Mouse (Mus musculus): ENCODE data around the gene Tmem184c. TPM values are rescaled to one million over a fixed set of nuclear protein-coding genes. Genes with fewer than 3 reads are reported as not detected.

Tmem184c gene
- total RNA-seq (2021): 10 to 100 TPM; 14.4 to 15.4 TPM
- long read RNA-seq, experiment 1, transcript Tmem184c-201 (10 exons, 2,678 nt): major isoform, 28 of 33 reads
- long read RNA-seq, experiment 1, partial matches to known transcripts: 2 of 33 reads
- long read RNA-seq, experiment 1, other reads (novel, unspliced or antisense): 3 of 33 reads
- long read RNA-seq, experiment 2, transcript Tmem184c-201 (10 exons, 2,678 nt): major isoform, 21 of 25 reads
- long read RNA-seq, experiment 2, partial matches to known transcripts: 0 of 25 reads
- long read RNA-seq, experiment 2, other reads (novel, unspliced or antisense): 4 of 25 reads

DNA sequence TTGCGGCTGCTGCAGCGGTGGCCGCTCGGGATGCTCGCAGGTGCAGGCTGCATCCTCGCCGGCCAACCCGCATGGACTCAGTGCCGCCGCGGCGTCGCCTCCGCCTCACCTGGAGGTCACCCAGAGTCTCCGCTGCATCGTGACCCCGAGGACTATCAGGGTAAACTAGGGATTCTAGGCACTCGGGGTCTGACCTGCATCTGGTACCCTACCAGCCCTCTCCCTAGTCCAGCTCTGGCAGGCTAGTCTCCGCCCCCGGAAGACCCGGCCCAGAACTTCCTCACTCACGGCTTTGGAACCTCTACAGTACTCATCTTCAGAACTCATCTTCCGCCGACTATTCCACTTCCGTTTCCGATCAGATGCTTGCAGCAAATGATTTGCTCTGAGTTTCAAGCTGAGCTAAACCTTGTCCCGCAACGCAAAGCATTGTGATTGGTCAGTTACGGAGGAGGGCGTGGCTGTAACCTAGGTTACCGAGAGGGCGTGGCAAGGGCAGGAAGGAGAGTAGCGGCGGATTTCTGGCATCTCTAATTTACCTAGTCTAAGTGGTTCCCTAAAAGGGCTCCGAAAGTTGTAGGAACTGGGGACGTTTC is at the start of gene Tmem184c:
Gene Tmem184c, minus strand, starts transcription at position 325 of the 596 bp plus-strand sequence.
- DNase-seq: peak; percentile 93 to 99
- intact Hi-C loops (cut with DNase I): no loop called here

DNA sequence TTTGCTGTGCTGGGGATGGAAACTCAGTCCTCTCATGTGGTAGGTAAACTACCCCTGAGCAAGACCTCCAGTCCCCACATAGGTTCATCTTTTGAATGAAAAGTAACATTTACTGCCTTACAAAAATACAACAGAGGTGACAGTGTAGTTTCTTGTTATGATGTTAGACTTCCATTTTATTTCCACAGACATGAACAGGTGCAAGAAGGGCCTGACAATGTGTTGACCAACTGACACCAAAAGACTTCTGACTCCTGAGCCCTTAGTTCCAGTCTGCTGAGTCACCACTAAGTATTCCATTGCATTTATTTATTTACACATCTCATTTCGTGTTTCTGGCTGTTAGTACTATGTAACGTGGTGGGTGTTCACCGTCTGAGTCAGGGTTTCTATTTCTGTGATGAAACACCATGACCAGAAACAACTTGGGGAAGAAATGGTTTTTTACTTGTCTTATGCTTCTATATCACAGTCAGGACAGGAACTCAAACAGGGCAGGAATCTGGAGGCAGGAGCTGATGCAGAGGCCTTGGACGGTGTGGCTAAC is 49.1 kb upstream of the Tmem184c start:
- DNase-seq: no peak
- intact Hi-C loops (cut with DNase I): no loop called here

DNA sequence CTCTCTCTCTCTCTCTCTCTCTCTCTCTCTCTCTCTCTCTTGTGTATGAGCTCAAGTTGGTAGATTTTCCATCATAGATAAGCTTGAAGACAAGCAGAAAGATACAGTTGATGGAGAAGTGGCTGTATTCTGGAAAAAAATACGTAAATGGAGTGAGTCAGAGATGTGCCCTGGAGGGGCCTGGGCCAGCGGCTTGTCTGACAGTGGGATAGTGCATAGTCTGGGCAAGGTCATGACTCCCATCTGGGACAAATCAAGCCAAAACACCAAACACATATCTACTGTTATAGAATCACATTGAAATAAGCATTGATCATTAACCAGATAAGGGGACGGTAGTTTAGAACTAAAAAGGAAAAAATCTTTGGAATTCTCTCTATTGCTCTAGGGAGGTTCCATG is 47.9 kb upstream of the Tmem184c start:
- intact Hi-C loops (cut with DNase I): no loop called here
- DNase-seq: no peak

DNA sequence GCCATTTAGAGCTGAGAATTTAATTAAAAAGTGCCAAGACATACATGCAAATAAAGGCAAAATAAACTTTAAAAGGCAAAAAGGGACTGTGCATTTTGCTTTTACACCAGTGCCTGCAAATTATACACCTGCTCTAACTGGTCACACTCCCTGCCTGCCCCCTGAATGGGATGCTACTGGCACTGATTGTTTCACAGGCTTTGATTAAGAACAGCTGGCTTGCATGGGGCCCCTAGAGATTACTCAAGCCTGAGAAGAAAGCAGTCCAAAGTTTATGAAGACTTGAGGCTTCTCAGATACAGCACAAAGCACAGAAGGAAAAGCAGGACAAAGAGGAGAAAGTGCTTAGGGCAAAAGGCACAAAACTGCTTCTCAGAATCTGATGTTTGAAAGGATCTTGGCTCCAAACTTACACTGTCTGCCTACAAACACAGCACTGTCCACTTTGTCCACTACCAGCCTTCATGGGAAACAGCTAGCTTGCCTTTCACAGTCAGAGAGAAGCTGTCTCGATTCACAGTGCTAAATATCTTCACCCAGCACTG is 40.2 kb upstream of the Tmem184c start:
- no peak for DNase-seq
- intact Hi-C loops (cut with DNase I): no loop called here

DNA sequence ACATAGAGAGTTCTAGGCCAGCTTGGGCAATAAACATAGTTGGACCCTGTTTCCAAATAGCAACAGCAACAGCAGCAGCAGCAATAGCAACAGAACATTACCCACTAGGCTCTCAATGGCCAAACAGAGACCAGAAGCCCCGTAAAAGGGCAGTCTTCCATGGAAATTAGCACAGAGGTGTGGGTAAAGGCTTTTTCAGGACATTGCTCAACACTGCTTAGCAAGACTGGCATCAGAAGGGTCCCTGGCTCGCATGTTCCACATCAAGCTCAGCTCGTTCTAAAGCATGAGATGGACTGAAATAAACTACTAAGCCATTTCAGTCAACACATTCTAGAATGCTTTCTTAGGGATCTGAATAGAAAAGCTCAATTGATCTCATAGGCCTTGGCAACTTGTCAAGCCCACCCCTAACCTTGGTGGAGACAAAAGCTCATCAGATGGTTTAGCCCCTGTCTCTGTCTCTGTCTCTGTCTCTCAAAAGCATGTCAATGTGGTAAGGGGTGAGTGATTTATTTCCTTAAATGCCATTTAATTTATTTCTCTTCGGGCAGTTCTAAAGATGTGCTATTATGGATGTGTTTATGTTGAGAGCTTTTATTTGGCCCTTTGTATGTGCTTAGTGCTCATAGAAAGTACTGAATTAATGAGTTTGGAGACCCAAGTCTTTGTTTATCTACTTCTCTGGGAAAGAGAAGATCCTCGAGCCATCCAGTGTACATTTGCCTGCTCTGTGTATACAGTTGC is 29.8 kb upstream of the Tmem184c start:
- intact Hi-C loops (cut with DNase I): no loop called here
- no peak for DNase-seq

DNA sequence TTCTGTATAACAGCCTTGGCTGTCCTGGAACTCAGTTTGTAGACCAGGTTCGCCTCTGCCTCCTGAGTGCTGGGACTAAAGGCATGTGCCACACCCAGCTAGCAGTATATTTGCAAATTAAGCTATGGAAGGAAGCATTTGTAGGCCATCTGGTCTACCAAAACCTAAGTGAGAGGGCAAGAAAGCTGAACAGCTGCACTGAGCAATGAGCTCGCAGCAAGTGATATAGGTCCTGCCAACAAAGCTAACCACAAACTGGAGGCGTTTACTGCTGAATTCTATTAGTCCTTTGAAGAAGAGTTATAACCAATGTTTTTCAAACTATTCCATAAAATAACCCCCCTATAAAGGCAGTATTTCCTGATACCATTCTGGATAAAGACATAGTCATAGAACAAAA is 27.1 kb upstream of the Tmem184c start:
- intact Hi-C loops (cut with DNase I): loop anchor here (10.0 kb wide), 1 partner anchor 487 kb away; no protein-coding TSS in a partner anchor
- no peak for DNase-seq

DNA sequence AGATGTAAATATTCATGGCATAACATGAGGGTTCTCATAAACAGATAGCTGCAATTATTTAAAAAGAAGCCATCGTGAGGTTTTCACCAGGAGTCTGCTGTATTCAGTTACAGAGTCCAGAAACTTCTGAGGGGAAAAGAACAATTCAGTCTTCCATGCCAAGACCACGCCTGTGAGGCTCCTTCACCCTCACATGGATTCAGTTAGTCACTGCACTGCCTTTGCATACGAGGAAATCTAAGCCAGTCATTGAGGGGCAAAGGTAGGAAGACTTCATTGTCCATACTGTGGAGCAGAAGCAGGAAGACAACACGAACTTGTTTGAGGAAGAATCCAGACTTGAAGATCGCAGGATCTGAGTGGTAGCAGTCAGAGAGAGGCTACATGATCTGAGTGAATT is 23.5 kb upstream of the Tmem184c start:
- intact Hi-C loops (cut with DNase I): loop anchor here (5.0 to 10.0 kb wide), 2 partner anchors 413 to 491 kb away; no protein-coding TSS in a partner anchor
- no peak for DNase-seq

DNA sequence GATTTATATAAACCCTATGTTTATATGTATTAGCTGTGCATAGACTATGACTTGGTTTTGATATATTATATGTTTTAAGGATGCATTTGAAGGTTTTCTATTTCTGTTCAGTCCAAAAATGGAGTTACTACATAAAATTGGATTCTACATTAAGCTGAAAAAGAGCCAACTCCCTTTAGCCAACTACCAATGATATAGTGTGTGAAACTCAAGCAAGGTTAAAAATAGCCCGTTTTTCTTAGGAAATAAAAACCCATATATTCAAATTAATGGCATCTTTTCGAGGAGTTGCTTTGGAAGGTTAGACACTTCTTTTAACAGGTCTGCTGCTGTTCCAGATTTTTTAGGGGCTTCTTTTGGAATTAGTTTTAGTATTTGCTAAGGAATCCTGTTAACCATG is 22.7 kb upstream of the Tmem184c start:
- intact Hi-C loops (cut with DNase I): loop anchor here (5.0 to 10.0 kb wide), 2 partner anchors 414 to 492 kb away; no protein-coding TSS in a partner anchor
- DNase-seq: no peak

DNA sequence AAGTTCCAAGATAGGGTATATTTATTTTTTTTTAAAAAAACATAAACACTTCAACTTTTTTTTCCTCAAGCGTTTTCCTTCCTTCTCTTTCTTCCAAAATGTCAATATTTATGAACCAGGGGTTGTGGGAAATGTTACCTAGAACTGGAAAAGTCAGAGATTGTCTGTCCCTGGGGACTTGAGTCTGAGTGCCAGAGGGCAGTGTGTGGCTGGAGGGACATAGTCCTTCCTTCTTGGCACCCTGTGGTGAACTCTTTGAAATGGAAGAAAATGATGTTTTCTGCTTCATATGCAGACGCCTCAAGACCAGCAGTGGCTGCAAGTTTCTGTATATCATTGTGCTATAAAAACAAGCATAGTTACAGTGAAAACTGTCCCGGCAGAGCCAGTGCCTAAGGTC is 20.2 kb upstream of the Tmem184c start:
- peak in 1 of 2 experiments; percentile 7 for DNase-seq
- intact Hi-C loops (cut with DNase I): loop anchor here (2.0 to 10.0 kb wide), 3 partner anchors 376 to 494 kb away; no protein-coding TSS in a partner anchor

DNA sequence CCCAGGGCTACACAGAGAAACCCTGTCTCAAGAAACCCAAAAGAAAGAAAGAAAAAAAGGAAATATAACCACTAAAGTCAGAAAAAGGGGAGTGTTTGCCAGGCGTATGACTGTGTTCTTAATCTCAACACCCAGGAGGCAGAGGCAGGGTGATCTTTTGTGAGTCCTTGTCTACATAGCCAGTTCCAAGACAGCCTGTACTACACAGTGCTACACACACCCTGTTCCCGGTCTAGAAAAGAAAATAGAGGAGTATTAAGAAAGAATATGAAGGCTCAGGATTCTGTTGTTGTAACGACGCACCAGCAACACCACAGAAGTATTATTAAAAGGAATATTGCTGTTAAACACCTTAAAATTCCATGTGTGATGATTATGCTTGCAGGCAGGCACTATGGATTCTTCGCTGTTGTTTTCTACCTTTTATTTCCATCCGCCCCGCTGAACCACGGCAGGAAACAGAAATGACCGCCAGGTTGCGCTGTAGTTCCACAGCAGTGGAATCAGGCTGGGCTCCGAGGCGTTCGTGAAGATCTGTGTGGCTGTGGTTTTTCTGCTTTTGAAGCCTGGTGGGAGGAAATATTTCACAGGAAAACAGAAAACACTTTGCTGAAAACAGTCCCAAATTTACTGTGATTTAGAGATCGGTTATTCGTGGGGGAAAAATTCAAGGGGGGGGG is 19.5 kb upstream of the Tmem184c start:
- intact Hi-C loops (cut with DNase I): loop anchor here (2.0 to 10.0 kb wide), 3 partner anchors 377 to 495 kb away; no protein-coding TSS in a partner anchor
- peak; percentile 84 to 92 for DNase-seq

DNA sequence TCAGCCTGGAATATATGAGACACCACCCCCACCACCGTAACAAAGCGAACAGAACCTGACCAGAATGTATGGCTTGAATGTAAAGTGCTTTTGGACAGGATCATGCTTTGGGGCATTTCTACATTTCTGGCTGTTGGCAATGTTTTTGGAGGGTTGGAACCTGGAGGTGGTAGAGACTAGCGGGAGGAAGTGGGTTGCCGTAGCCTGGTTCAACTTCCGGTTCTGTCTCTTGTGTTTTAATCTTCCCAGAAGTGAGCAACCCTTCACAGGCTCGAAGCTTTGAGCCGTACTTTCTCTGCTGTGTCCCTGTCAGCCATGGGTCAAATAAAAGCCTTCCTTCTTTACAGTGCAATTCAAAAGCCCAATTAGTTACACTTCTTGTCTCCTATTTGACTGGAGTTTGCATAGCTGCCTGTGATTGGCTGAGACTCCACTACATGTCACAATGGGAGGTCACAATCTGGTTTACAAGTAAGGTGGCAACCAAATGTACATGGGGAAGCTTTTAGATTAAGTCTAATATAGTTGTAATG is 13.2 kb upstream of the Tmem184c start:
- DNase-seq: no peak
- intact Hi-C loops (cut with DNase I): no loop called here

DNA sequence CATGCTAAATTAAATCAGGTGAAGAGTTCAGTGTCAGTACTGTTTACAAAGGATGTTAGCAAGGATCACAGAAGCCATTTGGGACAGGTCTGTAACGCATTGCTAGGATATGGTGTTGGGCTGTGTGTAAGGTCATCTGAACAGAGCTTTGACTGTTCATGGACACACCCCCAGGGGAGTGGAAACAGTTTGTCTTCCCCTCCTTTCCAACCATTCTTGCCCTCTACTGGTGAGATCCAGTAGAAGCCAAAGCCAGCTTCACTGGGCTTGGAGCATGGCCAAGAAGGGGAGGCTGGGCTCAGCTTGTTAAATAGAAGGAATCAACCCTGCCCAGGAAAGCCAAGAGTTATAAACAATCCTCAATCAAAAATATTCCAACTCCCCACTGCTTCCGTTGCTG is 7.4 kb upstream of the Tmem184c start:
- peak; percentile 40 to 67 for DNase-seq
- intact Hi-C loops (cut with DNase I): no loop called here

DNA sequence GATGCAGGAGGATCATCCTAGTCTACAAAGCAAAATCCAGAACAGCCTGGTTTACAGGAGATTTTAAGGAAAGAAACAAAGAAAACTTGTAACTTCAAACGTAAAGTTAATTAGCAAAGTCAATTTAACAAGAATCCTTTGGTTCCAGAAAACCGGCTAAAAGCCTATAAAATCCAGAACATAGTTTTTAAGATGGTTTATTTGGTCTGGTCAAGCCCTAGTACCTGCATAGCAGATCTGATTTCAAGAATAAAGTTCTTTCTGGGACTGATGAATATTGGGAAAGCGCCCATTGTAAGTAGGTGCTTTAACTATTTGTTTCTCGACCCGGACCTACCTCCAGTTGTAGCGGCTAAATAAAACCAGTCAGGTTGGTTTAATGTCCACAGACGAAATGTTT is 877 bp downstream of the Tmem184c start:
- DNase-seq: no peak
- intact Hi-C loops (cut with DNase I): no loop called here

DNA sequence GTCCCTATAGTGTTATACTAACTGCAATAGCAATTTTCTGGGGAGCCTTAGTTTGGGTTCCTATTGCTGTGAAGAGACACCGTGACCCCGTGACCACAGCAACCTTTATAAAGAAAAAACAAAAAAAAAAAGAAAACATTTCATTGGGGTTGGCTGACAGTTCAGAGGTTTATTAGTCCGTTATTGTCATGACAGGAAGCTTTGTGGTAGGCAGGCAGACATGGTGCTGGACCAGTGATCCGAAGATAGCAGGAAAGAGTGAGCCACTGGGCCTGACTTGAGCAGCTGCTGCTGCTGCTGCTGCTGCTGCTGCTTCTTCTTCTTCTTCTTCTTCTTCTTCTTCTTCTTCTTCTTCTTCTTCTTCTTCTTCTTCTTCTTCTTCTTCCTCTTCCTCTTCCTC is 26.3 kb downstream of the Tmem184c start:
- intact Hi-C loops (cut with DNase I): no loop called here
- DNase-seq: no peak

DNA sequence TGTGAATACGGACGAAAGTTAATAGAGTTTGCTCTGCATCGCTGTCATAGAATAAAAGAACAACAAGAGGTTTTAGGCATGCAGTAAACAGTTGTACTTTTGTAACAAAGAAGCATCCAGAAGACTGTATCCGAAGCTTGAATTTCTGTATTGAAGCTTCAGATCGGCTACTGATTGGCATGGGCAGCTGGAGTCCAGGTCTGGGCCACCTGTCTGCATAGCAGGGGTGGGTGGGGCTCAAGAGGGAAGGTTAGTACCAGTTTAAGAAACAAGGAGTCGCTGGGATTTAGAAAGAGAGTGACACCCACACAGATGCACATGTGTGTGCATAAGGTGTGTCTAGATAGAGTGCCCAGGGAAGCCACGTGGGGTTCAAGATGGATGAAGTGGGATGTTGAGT is 32.8 kb downstream of the Tmem184c start:
- DNase-seq: no peak
- intact Hi-C loops (cut with DNase I): no loop called here

DNA sequence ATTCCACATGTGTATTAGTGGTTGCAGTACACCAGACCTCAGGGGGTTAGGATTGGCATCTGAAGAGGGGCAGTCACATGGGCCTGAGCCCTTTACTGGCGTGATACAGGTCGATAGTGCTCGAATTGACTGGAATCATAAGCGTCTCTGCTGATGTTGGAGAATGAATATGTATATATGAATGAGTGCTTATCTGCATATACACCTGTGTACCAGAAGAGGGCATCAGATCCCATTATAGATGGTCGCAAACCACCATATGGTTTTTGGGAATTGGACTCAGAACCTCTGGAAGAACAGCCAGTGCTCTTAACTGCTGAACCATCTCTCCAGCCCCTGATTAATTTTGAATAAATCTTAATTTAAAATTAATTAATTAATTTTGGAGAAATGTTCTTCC is 36.3 kb downstream of the Tmem184c start:
- intact Hi-C loops (cut with DNase I): no loop called here
- DNase-seq: no peak

DNA sequence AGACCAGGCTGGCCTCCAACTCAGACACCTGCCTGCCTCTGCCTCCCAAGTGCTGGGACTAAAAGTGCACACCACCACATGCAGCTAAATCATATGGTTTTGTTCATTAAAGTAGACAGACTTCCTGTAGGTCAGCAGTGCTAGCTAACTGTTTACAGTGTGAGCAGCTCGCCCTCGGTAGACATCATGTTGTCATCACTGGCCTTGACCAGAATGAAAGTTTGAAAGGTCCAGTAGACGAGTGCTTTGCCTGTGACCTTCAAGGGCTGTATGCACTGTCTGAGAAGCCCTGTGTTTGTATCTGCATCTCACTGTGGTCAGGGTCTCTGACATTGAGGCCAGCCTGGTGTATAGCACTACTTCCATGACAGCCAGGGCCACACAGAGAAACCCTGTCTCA is 49.1 kb downstream of the Tmem184c start:
- intact Hi-C loops (cut with DNase I): no loop called here
- no peak for DNase-seq

DNA sequence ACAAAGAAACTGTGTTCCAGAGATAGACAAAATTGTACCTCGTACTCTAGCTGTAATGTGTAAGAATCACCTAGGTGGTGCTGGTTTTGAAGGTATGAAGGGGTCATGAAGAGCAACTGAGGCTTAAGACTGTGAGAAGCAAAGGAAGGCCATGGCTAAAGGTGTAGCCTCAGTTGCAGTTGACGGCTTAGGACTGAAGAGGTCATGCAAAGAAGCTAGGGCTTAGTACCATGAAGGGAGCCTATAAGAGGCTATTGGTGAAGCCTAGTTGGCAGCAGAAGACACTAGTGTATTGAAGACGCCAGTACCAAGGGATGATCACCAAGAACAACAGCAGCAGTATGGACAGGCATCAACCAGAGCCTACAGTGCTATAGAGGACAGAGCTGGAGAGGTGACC is 58.0 kb downstream of the Tmem184c start:
- DNase-seq: no peak
- intact Hi-C loops (cut with DNase I): no loop called here

DNA sequence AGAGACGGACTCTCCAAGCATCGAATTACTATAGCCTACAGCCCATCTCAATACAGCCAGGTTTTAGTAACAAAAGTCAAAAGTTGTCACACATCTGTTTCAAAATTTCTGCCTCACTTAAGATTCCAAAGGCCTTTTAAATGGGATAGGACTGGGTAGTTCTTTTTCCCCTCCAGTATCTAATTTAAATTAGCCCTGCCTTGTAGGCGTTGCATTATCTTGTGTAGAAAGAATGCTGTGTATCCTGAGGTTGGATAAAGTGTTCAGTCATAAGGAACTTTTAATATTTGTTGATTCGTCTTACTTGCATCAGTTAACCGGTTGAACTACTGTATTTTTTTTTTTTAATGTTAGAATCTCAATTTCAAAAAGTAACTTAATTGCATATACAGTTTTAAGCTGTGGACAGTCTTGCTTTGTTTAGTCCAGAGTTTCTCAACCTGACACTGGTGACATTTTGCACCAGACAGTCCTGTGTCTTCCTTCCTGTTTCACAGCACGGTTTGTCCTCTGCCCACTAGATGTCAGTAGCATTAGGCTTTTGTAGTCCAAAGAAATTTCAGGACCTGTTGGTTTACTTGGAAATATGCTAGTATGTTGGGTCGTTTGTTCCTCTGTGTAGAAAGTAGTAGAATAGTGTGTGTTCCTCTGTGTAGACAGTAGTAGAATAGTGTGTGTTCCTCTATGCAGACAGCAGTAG is 60.5 kb downstream of the Tmem184c start:
- DNase-seq: peak; percentile 12 to 46
- intact Hi-C loops (cut with DNase I): no loop called here

Data from heart, postnatal 14 days (tissue).